Mouse (Mus musculus): Measurements from ENCODE around the gene Mllt3. TPM values are rescaled to one million over a fixed set of nuclear protein-coding genes. Genes with fewer than 3 reads are reported as not detected.

Mllt3 gene
- total RNA-seq (2021): 10 to 100 TPM; 23.0 to 24.9 TPM
- long read RNA-seq, experiment 1, full-length matches to known transcripts: 5 of 9 reads
- long read RNA-seq, experiment 1, partial matches to known transcripts: 1 of 9 reads
- long read RNA-seq, experiment 1, other reads (novel, unspliced or antisense): 3 of 9 reads
- long read RNA-seq, experiment 2, full-length matches to known transcripts: 3 of 3 reads
- long read RNA-seq, experiment 2, partial matches to known transcripts: 0 of 3 reads
- long read RNA-seq, experiment 2, other reads (novel, unspliced or antisense): 0 of 3 reads

DNA sequence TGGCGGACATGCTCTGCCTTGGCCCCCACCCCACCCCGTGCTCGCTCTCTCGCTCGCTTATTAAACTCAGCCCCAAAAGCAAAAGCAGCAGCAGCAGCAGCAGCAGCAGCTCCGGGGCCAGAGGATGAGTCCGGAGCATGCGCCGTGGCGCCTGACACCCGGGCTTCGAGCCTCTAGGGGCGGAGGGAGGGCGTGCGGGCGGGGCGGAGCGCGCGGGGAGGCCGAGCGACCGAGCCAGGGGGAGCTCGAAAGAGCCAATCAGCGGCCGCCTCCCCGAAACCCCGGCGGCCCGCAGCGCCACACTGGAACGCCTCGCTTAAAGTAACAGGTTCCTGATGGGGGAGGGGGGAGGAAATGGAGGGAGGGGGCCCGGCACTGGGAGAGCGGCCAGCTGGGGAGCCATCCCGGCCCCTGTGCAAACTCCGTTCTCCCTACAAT, at the start of gene Mllt3:
TSS of gene Mllt3 (minus strand) at position 149 of the 438 bp plus-strand sequence.
- DNase-seq: peak; percentile 99

GRCm38 (mm10) chr4:88082381-88082780, 49.2 kb upstream of the Mllt3 start:
- no peak for DNase-seq

- no peak for DNase-seq
Measured at GRCm38 (mm10) chr4:88081885-88082284, 48.7 kb upstream of the Mllt3 start.

- no peak for DNase-seq
Measured at GRCm38 (mm10) chr4:88081417-88081816, 48.3 kb upstream of the Mllt3 start.

GRCm38 (mm10) chr4:88078983-88079382, 45.8 kb upstream of the Mllt3 start:
- no peak for DNase-seq

DNA sequence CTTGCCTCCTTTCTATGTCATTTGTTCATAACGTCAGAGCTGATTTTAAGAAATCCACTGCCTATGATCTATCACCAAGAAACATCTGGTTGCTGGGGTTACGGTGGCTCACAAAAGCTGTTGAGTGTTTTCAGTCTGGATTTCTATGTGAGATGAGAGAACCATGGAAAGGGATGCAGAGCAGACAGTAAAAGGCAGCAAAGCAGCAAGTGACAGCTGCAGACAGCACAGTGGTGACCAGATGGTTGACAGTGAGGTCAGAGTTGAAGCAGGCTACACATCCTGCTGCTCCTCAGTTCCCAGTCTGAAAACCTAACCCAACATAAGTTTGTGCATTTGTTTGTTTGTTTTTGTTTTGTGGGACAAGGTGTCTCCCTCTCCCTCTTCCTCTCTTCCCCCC, 42.2 kb upstream of the Mllt3 start:
- no peak for DNase-seq

DNA sequence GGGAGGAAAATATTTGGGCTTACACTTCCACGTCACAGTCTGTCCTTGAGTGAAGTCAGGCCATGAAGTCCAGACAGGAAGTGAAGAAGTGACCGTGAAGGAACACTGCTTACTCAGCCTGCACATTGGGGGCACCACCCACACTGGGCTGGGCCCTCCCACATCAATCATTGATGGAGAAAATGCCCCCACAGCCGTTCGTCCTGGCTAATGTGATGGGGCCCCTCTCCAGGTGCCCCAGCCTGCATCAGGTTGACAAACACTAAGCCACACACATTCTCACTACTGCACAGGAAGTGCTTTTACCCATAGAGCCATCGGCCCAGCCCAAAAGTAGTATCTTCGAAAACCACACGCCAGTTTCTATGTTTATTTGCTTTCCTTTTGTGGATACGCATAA, 13.1 kb upstream of the Mllt3 start:
- DNase-seq: no peak

- no peak for DNase-seq
Measured at GRCm38 (mm10) chr4:88045151-88045550, 12.0 kb upstream of the Mllt3 start.

DNA sequence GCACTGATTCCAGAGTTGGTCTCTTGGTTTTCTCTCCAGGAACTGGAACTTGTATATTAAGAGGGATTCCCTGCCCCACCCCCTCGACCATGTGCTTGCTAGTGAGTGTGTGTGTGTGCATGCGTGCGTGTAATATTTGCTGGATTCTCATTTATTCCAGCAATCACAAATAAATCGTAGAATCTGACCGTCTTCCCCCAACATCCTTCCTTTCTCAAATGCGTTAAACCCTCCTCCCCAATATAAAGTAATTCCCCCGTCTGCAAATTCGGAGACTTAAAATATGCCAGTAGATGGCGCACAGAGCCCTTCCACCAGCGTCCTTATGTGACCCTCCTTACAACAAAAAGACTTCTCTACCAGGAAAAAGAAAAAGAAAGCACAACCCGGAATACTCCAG, 2.2 kb upstream of the Mllt3 start:
- peak; percentile 48 to 69 for DNase-seq

- no peak for DNase-seq
Measured at GRCm38 (mm10) chr4:88034387-88035157, 1.4 kb upstream of the Mllt3 start.

- DNase-seq: peak; percentile 22 to 29
Measured at GRCm38 (mm10) chr4:88033729-88034386, 694 bp upstream of the Mllt3 start.

DNA sequence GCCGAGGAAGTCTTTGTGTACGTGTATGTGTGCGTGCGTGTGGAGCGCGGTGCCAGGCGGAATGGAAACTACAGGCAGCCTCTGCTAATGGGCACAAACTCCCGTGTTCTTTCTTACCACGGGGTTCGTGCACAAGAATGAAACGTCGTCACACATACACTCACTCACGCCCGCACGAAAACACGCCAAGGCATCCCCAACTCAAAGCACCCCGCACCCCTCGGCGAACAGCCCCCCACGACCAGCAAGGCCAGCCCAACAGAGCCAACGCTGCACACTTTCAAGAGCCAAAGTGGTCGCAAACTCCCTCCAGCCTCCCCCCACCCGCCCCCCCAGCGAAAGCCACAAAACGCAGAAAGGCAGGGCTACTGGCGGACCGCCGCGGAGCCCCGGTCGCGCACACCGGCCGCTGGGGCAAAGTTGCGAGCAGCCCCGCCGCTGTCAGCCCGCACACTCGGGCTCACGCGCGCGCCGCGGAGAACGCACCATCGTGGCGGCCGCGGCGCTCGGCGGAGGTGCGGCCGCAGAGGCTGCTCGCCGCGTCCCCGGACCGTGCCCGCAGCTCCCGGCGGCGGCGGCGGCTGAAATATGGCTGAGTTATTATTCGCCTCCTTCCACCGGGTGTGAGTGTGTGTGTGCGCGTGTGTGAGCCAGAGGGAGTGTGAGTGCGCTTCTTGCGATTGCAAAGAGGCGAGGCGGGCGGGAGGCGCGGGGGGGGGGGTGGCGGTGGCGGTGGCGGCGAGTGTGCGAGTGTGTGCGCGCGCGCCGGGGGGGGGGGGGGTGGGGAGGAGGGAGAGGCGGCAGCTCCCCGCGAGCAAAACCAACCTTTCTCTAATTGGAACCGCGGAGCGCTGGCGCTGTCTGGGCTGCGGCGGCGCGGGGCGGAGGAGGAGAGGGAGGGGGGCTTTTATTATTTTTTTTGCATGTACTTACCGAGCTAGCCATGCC, 739 bp downstream of the Mllt3 start:
- DNase-seq: peak; percentile 55 to 62

DNA sequence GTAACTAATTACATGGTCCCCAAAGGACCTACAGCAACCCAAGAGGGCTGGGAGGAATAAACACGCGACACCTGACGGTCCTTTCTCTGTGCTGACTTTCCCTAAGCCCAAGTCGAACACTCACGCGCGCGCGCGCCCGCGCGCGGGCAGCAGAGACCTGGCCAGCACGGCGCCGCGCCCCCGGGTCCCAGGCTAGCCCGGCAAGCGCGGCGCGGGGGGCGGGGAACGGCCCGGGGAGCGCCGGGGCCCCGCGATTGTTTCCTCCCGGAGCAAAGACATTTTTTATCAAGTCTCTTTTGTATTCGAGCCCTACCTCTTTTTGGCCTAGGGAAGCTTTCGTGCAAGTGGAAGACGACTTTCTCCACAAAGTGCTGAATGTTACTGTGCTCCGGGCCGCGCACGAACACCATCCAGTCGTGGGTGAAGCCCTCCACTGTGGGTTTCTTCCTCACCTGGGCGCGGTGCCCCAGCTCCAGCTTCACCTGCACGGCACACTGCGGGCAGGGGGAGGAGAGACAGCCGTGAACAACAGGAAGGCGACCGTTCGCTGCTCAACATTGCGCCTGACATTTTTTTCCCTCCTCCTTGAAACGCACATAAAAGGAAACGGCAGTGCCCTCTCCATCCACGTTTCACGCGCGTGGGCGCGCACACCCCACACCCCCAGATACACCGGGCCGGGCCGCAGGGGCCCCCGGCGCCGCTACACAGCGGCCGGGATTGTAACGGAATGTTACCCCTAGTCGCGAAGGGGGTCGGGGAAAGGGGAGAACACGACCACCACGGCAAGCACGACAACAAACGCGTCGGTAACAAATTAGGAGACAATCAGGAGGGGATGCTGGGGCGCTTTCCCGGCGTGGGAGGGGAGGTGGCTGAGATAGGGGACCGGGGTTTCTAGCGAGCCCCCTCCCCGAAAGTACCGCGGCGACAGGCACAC, 1.7 kb downstream of the Mllt3 start:
- peak; percentile 55 to 73 for DNase-seq

- no peak for DNase-seq
Measured at GRCm38 (mm10) chr4:88023567-88023966, 9.6 kb downstream of the Mllt3 start.

GRCm38 (mm10) chr4:88022623-88023022, 10.5 kb downstream of the Mllt3 start:
- DNase-seq: no peak

GRCm38 (mm10) chr4:88020421-88020820, 12.7 kb downstream of the Mllt3 start:
- no peak for DNase-seq

GRCm38 (mm10) chr4:88019645-88020044, 13.5 kb downstream of the Mllt3 start:
- no peak for DNase-seq

GRCm38 (mm10) chr4:88017452-88018350, 15.5 kb downstream of the Mllt3 start:
- DNase-seq: peak; percentile 20 to 22

DNA sequence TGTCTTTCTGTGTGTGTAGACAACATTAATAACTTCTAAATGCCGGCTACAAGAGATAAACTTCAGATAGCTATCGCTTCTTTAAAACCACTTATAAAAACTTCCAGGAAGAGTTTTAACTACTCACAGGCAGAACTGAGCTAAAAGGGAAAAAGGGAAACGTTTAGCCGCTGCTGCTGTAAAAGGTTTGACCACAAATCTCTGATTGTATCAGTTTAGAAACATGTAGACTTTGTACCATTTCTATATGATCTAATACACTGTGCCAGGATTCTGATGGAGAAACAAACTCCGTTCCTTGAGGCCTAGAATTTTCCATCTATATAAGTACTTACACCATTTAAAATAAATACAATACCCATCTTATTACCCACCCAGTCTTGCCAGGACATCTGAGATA, 17.4 kb downstream of the Mllt3 start:
- DNase-seq: no peak

DNA sequence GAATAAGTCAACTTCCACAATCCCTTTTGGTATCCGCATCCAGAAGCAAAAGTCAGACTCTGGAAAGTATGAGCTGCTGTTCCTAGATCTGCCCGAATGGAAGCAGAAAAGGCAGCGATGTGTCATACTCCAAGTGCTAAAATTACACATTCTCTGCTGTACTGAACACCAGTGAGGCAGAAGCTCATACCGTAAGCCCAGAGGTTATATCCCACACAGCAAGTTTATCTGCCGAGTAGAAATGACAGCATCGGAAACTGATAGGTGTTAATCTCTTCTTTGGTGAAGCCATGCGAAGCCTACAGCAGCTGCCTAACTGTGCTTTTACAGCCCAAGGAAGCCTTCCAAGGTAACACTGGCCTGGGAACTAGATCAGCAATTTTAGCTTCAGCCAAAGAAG, 17.9 kb downstream of the Mllt3 start:
- DNase-seq: no peak
